Mouse (Mus musculus) leukemia stem cell, adult 10-12 weeks (primary cell): ENCODE measurements around the gene Kdm5b. TPM values are rescaled to one million over a fixed set of nuclear protein-coding genes. Genes with fewer than 3 reads are reported as not detected.

Experiments
- polyA plus RNA-seq: library from polyadenylated mRNA; stranded (reverse); fragments of >175 nt; gene quantifications from 2 replicates; pipeline ENCODE4 v1.2.3, GENCODE M21; 2012; ENCODE audit warnings: low replicate concordance

The Kdm5b gene
- polyA plus RNA-seq = 9.7 and 15.2 TPM in 2 replicates

DNA sequence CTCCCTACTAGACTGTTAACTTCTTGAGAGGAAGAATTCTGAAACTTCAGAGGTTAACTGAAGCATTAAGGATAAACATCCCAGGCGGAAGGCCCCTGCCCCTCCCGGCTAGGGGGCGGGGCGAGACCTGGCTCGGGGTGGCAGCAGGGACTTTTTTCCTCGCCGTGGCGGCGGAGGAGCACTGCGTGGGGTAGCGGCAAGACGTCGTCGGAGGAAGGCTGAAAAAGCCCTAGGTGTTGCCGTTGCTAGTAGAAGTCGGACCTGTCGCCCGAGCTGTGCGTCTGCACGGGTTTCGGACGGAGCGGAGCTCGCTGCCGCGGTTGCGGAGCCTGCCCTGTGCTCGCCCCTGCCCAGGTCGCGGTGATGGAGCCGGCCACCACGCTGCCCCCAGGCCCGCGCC lies at the start of gene Kdm5b:
Kdm5b (plus strand) TSS at position 196 of the 400 bp plus-strand sequence.

DNA sequence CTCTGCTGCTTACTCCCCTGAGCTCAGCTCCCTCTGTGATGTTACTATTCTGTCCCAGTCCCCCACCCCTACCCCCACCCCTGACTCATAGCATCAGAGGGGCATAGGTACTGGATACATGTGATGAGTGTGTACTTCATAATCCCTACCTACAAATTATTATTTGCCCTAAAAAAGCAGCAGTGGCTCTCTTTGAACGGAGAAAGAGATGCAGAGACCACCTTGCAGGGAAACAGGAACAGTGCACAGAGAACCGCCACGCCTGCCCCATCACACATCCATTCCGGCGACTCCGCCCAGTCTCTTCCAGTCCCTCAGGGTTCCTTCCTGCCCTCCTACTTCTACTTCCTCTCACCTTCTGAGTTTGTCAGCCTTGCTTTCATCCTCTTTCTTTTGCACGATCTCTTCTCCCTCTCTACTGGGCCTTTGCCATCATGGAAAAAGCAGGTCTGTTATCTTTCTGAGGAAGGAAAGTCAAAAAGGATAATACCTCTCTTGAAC lies 10.3 kb upstream of the Kdm5b start, which contains the start of gene Mgat4e:
Mgat4e (minus strand) TSS at position 51 of the 501 bp plus-strand sequence.

DNA sequence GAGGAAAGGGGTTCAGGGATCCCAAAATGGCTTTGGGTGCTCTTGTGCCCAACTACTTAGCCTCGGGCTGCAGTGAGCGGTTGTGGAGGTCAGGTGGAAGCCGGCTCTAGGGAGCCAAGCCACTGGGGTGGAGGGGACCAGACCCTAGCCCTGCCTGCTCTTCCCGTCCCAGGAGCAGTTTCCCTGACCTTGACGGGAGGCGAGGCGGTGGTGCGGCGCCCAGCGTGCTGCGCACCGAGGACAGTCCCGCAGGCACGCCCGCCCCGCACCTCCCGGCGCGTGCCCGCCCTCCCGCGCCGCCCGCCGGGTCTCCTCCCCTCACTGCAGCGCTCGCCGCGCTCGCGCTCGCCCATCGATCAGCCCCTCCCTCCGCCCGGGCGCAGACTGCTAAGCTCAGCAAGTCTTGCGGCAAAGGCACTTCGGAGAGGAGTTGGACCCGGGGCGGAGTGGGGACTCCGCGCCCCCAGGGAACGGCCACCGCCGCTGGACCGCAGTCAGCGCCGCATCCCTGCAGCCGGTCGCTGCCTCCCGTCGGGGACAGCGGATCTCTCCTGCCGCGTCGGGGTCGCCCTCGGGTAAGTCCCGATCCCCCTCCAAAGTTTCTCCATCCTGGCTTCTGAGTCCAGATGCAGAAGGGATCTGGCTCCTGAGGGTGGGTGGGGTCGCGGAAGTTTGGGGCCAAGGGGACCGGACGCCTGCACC lies 86.4 kb downstream of the Kdm5b start, which contains the start of gene Syt2:
Syt2 (plus strand) TSS at position 417 of the 702 bp plus-strand sequence.

Other genes with a start within 250 kb of the Kdm5b start
- gene Ppfia4, start 227.2 kb upstream of the Kdm5b start, polyA plus RNA-seq = 16.4 and 17.5 TPM in 2 replicates
- 16.0 and 26.1 TPM in 2 replicates for gene Tmem183a, start 198.2 kb upstream of the Kdm5b start, polyA plus RNA-seq
- gene 4933406M09Rik, start 174.2 kb upstream of the Kdm5b start, polyA plus RNA-seq = not detected in 2 replicates
- gene Cyb5r1, start 154.6 kb upstream of the Kdm5b start, polyA plus RNA-seq = 16.2 and 24.8 TPM in 2 replicates
- 75.8 and 107 TPM in 2 replicates for gene Adipor1, start 144.8 kb upstream of the Kdm5b start, polyA plus RNA-seq
- 4.6 and 12.8 TPM in 2 replicates for gene Klhl12, start 104.6 kb upstream of the Kdm5b start, polyA plus RNA-seq
- gene Rabif, start 65.5 kb upstream of the Kdm5b start, polyA plus RNA-seq = 7.8 and 10.0 TPM in 2 replicates
- gene Mgat4e, start 10.5 kb upstream of the Kdm5b start, polyA plus RNA-seq = not detected in 2 replicates
- gene Syt2, start 86.5 kb downstream of the Kdm5b start, polyA plus RNA-seq = not detected in 2 replicates